Mouse (Mus musculus) stomach, embryonic 15.5 days (tissue): ENCODE measurements around the gene Sergef. TPM values are rescaled to one million over a fixed set of nuclear protein-coding genes. Genes with fewer than 3 reads are reported as not detected.
"Not testable (repeated sequence)": the region's sequence is repeated elsewhere in the genome, so short reads cannot be mapped to it uniquely, and the experiment has no call there.

Experiments
- ATAC-seq: fragments of 200-750 bp; cut with Nextera tagmentation; 2 replicates; pipeline ENCODE4 v1.8.0; 2017; ENCODE audit warnings: low read depth, moderate number of reproducible peaks, moderate TSS enrichment; ENCODE audit not compliant: insufficient read depth, low FRiP score
- H3K27ac ChIP-seq: fragments of 300-500 bp; sonication (generic); 2 replicates; pipeline ENCODE4 v1.5.1; 2015; ENCODE audit warnings: mild to moderate bottlenecking, inconsistent platforms
- H3K27me3 ChIP-seq: fragments of 300-500 bp; sonication (generic); replicated peaks from 2 replicates; pipeline ENCODE4 v1.6.1; 2015; ENCODE audit warnings: inconsistent platforms
- H3K36me3 ChIP-seq: fragments of 300-500 bp; sonication (generic); 2 replicates; pipeline ENCODE4 v1.6.1; 2015; ENCODE audit warnings: inconsistent platforms
- H3K4me1 ChIP-seq: fragments of 300-500 bp; sonication (generic); 2 replicates; pipeline ENCODE4 v1.6.1; 2015; ENCODE audit warnings: inconsistent platforms
- H3K4me2 ChIP-seq: fragments of 300-500 bp; sonication (generic); 2 replicates; pipeline ENCODE4 v1.6.1; 2015; ENCODE audit warnings: mild to moderate bottlenecking, inconsistent platforms
- H3K4me3 ChIP-seq: fragments of 300-500 bp; sonication (generic); replicated peaks from 2 replicates; pipeline ENCODE4 v1.5.1; 2015; ENCODE audit warnings: inconsistent platforms
- H3K9ac ChIP-seq: fragments of 300-500 bp; sonication (generic); 2 replicates; pipeline ENCODE4 v1.6.1; 2015; ENCODE audit warnings: inconsistent platforms
- H3K9me3 ChIP-seq: fragments of 300-500 bp; sonication (generic); 2 replicates; pipeline ENCODE4 v1.6.1; 2016; ENCODE audit warnings: inconsistent platforms
- WGBS: fragments of 180-500 bp; shearing (Covaris S2); methylation state at CpG from one replicate; pipeline ENCODE4 v1.1.7; 2015; 5-methylcytosine and 5-hydroxymethylcytosine counted together
- polyA plus RNA-seq: library from polyadenylated mRNA; unstranded; fragments of >200 nt; fragmentation: Nextera tagmentation; extraction: Ambion mirVana; gene quantifications from 2 replicates; pipeline ENCODE4 v1.2.1, GENCODE M21; 2015

Sergef gene
- 17.2 TPM in 2 replicates for polyA plus RNA-seq

GRCm38 (mm10) chr7:46639692-46640031, at the start of gene Sergef:
TSS of gene Sergef (minus strand) at chr7:46639807.
- peak; percentile 97 for ATAC-seq
- under 1% methylated on average over 30 of the region's 30 CpGs for WGBS
- H3K27me3 ChIP-seq, result 0 out of 2 replicates have a peak, but pooled peaks cover 5% of the 10 kb centered on the region

GRCm38 (mm10) chr7:46686827-46687226, 47.2 kb upstream of the Sergef start:
- no peak overlapping the region for H3K4me2 ChIP-seq
- no peaks in the 10 kb centered on the region for H3K9me3 ChIP-seq
- H3K4me1 ChIP-seq, result no peaks in the 10 kb centered on the region
- ATAC-seq, result no peak
- H3K27ac ChIP-seq, result no peak overlapping the region
- no peaks in the 10 kb centered on the region for H3K27me3 ChIP-seq
- 79% methylated on average over 5 of the region's 5 CpGs for WGBS
- no peak overlapping the region for H3K4me3 ChIP-seq
- H3K9ac ChIP-seq, result no peak overlapping the region
- H3K36me3 ChIP-seq, result peaks cover 28% of the 10 kb centered on the region

More at GRCm38 (mm10) chr7:46639692-46640031, at the start of gene Sergef:
- peak within 1 kb of the TSS; percentile 78 for H3K4me3 ChIP-seq
- H3K4me1 ChIP-seq, result peaks cover 11% of the 10 kb centered on the region; the same call in 1 of the 2 replicates
- peak within 1 kb of the TSS; percentile 76 for H3K9ac ChIP-seq
- H3K9me3 ChIP-seq, result no peaks in the 10 kb centered on the region
- H3K36me3 ChIP-seq, result no peaks in the 10 kb centered on the region
- H3K27ac ChIP-seq, result peak within 1 kb of the TSS; percentile 37; the same call in 1 of the 2 replicates
- peak within 1 kb of the TSS; percentile 84 for H3K4me2 ChIP-seq

GRCm38 (mm10) chr7:46680732-46681131, 41.1 kb upstream of the Sergef start:
- H3K4me1 ChIP-seq, result no peaks in the 10 kb centered on the region
- ATAC-seq, result no peak

GRCm38 (mm10) chr7:46679044-46679443, 39.4 kb upstream of the Sergef start:
- not testable (repeated sequence) for H3K9me3 ChIP-seq, H3K27me3 ChIP-seq, H3K9ac ChIP-seq, ATAC-seq, H3K4me1 ChIP-seq, H3K4me2 ChIP-seq, H3K27ac ChIP-seq, H3K36me3 ChIP-seq, H3K4me3 ChIP-seq
- WGBS, result 81% methylated on average over 7 of the region's 7 CpGs

More at GRCm38 (mm10) chr7:46680732-46681131, 41.1 kb upstream of the Sergef start:
- H3K4me2 ChIP-seq, result no peak overlapping the region
- H3K9me3 ChIP-seq, result no peaks in the 10 kb centered on the region
- H3K27me3 ChIP-seq, result no peaks in the 10 kb centered on the region
- no peak overlapping the region for H3K4me3 ChIP-seq
- H3K36me3 ChIP-seq, result no peaks in the 10 kb centered on the region
- H3K27ac ChIP-seq, result no peak overlapping the region
- H3K9ac ChIP-seq, result no peak overlapping the region

GRCm38 (mm10) chr7:46678417-46678816, 38.8 kb upstream of the Sergef start:
- Histone ChIP-seq H3K4me1 (no peaks in the 10 kb centered on the region), H3K27ac (no peak overlapping the region), H3K4me2 (no peak overlapping the region), H3K4me3 (no peak overlapping the region), H3K9ac (no peak overlapping the region), H3K27me3 (no peaks in the 10 kb centered on the region), H3K9me3 (no peaks in the 10 kb centered on the region), H3K36me3 (no peaks in the 10 kb centered on the region)
- ATAC-seq, result no peak
- 59% methylated on average over 3 of the region's 3 CpGs for WGBS

GRCm38 (mm10) chr7:46676808-46677360, 37.3 kb upstream of the Sergef start:
- no peak overlapping the region for H3K9ac ChIP-seq
- H3K4me2 ChIP-seq, result no peak overlapping the region
- ATAC-seq, result no peak; the same call in 1 of the 2 replicates
- H3K4me3 ChIP-seq, result no peak overlapping the region
- 54% methylated on average over 5 of the region's 5 CpGs for WGBS
- no peaks in the 10 kb centered on the region for H3K4me1 ChIP-seq
- H3K36me3 ChIP-seq, result no peaks in the 10 kb centered on the region
- H3K9me3 ChIP-seq, result no peaks in the 10 kb centered on the region
- H3K27ac ChIP-seq, result no peak overlapping the region
- no peaks in the 10 kb centered on the region for H3K27me3 ChIP-seq

- H3K36me3 ChIP-seq, result no peaks in the 10 kb centered on the region
- H3K27me3 ChIP-seq, result no peaks in the 10 kb centered on the region
- no peak for ATAC-seq
- WGBS, result 81% methylated on average over 8 of the region's 8 CpGs
- no peak overlapping the region for H3K9ac ChIP-seq
- no peak overlapping the region for H3K4me3 ChIP-seq
- H3K9me3 ChIP-seq, result no peaks in the 10 kb centered on the region
- H3K4me2 ChIP-seq, result no peak overlapping the region
- H3K27ac ChIP-seq, result no peak overlapping the region
- no peaks in the 10 kb centered on the region for H3K4me1 ChIP-seq
Measured at GRCm38 (mm10) chr7:46675886-46676285, 36.3 kb upstream of the Sergef start.

GRCm38 (mm10) chr7:46675061-46675460, 35.5 kb upstream of the Sergef start:
- Histone ChIP-seq H3K4me1 (no peaks in the 10 kb centered on the region), H3K9ac (no peak overlapping the region), H3K4me3 (no peak overlapping the region), H3K27ac (no peak overlapping the region), H3K27me3 (no peaks in the 10 kb centered on the region), H3K36me3 (no peaks in the 10 kb centered on the region), H3K4me2 (no peak overlapping the region), H3K9me3 (no peaks in the 10 kb centered on the region)
- ATAC-seq, result no peak
- 92% methylated on average over 7 of the region's 7 CpGs for WGBS

GRCm38 (mm10) chr7:46672160-46672672, 32.6 kb upstream of the Sergef start, which contains the start of gene Tph1:
TSS of gene Tph1 (minus strand) at chr7:46672537.
- Histone ChIP-seq H3K4me3 (no peak within 1 kb of the TSS), H3K36me3 (no peaks in the 10 kb centered on the region), H3K9ac (no peak within 1 kb of the TSS), H3K27me3 (peaks cover under 1% of the 10 kb centered on the region; the same call in 1 of the 2 replicates), H3K9me3 (no peaks in the 10 kb centered on the region), H3K4me2 (no peak within 1 kb of the TSS), H3K27ac (no peak within 1 kb of the TSS), H3K4me1 (0 out of 2 replicates have a peak, but pooled peaks cover 2% of the 10 kb centered on the region)
- no peak for ATAC-seq
- WGBS, result 42% methylated on average over 10 of the region's 10 CpGs

GRCm38 (mm10) chr7:46667256-46667655, 27.6 kb upstream of the Sergef start:
- ATAC-seq, result no peak
- peaks cover 5% of the 10 kb centered on the region; the same call in 1 of the 2 replicates for H3K27me3 ChIP-seq
- no peak overlapping the region for H3K9ac ChIP-seq
- no peaks in the 10 kb centered on the region for H3K9me3 ChIP-seq
- H3K27ac ChIP-seq, result no peak overlapping the region
- 0 out of 2 replicates have a peak, but pooled peaks cover 4% of the 10 kb centered on the region for H3K4me1 ChIP-seq
- 2% methylated on average over 21 of the region's 21 CpGs for WGBS
- no peak overlapping the region for H3K4me3 ChIP-seq
- H3K4me2 ChIP-seq, result peak overlapping the region; percentile 32
- no peaks in the 10 kb centered on the region for H3K36me3 ChIP-seq

- no peak overlapping the region for H3K4me2 ChIP-seq
- no peak for ATAC-seq
- peaks cover 5% of the 10 kb centered on the region; the same call in 1 of the 2 replicates for H3K27me3 ChIP-seq
- 0 out of 2 replicates have a peak, but pooled peaks cover 4% of the 10 kb centered on the region for H3K4me1 ChIP-seq
- H3K9ac ChIP-seq, result no peak overlapping the region
- 30% methylated on average over 9 of the region's 9 CpGs for WGBS
- H3K36me3 ChIP-seq, result no peaks in the 10 kb centered on the region
- no peak overlapping the region for H3K27ac ChIP-seq
- H3K4me3 ChIP-seq, result no peak overlapping the region
- no peaks in the 10 kb centered on the region for H3K9me3 ChIP-seq
Measured at GRCm38 (mm10) chr7:46665236-46665635, 25.6 kb upstream of the Sergef start.

GRCm38 (mm10) chr7:46661591-46662090, 22.0 kb upstream of the Sergef start:
- no peak for ATAC-seq
- Histone ChIP-seq H3K27me3 (peaks cover 3% of the 10 kb centered on the region; the same call in 1 of the 2 replicates), H3K9me3 (no peaks in the 10 kb centered on the region), H3K9ac (no peak overlapping the region), H3K4me2 (no peak overlapping the region), H3K4me1 (no peaks in the 10 kb centered on the region), H3K36me3 (no peaks in the 10 kb centered on the region), H3K27ac (no peak overlapping the region), H3K4me3 (no peak overlapping the region)
- 50% methylated on average over 18 of the region's 18 CpGs for WGBS
